Mouse (Mus musculus): ENCODE measurements around the gene Ppp1r12b. TPM values are rescaled to one million over a fixed set of nuclear protein-coding genes. Genes with fewer than 3 reads are reported as not detected.

Gene Ppp1r12b
- total RNA-seq, 2 experiments from 2014 or later = 183 to 217 TPM

- DNase-seq = peak; percentile 76
- intact Hi-C loops (cut with DNase I; ENCODE audit: low total_unique reads) = no loop called here
Observed at GRCm38 (mm10) chr1:134749889-134750288, 205.9 kb downstream of the Ppp1r12b start.

GRCm38 (mm10) chr1:134747236-134748174 lies 208.2 kb downstream of the Ppp1r12b start:
- DNase-seq = peak; percentile 55
- intact Hi-C loops (cut with DNase I; ENCODE audit: low total_unique reads) = no loop called here

GRCm38 (mm10) chr1:134745648-134746047 lies 210.1 kb downstream of the Ppp1r12b start:
- peak; percentile 39 for DNase-seq
- intact Hi-C loops (cut with DNase I; ENCODE audit: low total_unique reads) = no loop called here

GRCm38 (mm10) chr1:134741946-134742661 lies 213.6 kb downstream of the Ppp1r12b start:
- intact Hi-C loops (cut with DNase I; ENCODE audit: low total_unique reads) = loop anchor here (5.0 kb wide), 1 partner anchor 90 kb away; no protein-coding TSS in a partner anchor

GRCm38 (mm10) chr1:134741433-134741832 lies 214.3 kb downstream of the Ppp1r12b start:
- intact Hi-C loops (cut with DNase I; ENCODE audit: low total_unique reads) = loop anchor here (5.0 kb wide), 1 partner anchor 91 kb away; no protein-coding TSS in a partner anchor
- no peak for DNase-seq

More at GRCm38 (mm10) chr1:134741946-134742661, 213.6 kb downstream of the Ppp1r12b start:
- DNase-seq = no peak

- intact Hi-C loops (cut with DNase I; ENCODE audit: low total_unique reads) = no loop called here
- DNase-seq = no peak
Observed at GRCm38 (mm10) chr1:134737463-134737862, 218.3 kb downstream of the Ppp1r12b start.

GRCm38 (mm10) chr1:134733659-134734058 lies 222.1 kb downstream of the Ppp1r12b start:
- intact Hi-C loops (cut with DNase I; ENCODE audit: low total_unique reads) = no loop called here
- no peak for DNase-seq

GRCm38 (mm10) chr1:134727256-134727655 lies 228.5 kb downstream of the Ppp1r12b start:
- intact Hi-C loops (cut with DNase I; ENCODE audit: low total_unique reads) = loop anchor here (5.0 kb wide), 1 partner anchor 110 kb away; no protein-coding TSS in a partner anchor
- DNase-seq = no peak

- DNase-seq = no peak
- intact Hi-C loops (cut with DNase I; ENCODE audit: low total_unique reads) = loop anchor here (5.0 kb wide), 1 partner anchor 111 kb away; no protein-coding TSS in a partner anchor
Observed at GRCm38 (mm10) chr1:134726480-134726879, 229.3 kb downstream of the Ppp1r12b start.

- intact Hi-C loops (cut with DNase I; ENCODE audit: low total_unique reads) = loop anchor here (5.0 kb wide), 1 partner anchor 112 kb away; no protein-coding TSS in a partner anchor
- peak; percentile 62 for DNase-seq
Observed at GRCm38 (mm10) chr1:134725276-134725675, 230.5 kb downstream of the Ppp1r12b start.

GRCm38 (mm10) chr1:134722891-134723290 lies 232.9 kb downstream of the Ppp1r12b start:
- DNase-seq = no peak
- intact Hi-C loops (cut with DNase I; ENCODE audit: low total_unique reads) = no loop called here

- intact Hi-C loops (cut with DNase I; ENCODE audit: low total_unique reads) = no loop called here
- no peak for DNase-seq
Observed at GRCm38 (mm10) chr1:134721486-134721885, 234.3 kb downstream of the Ppp1r12b start.

GRCm38 (mm10) chr1:134719718-134720304 lies 235.9 kb downstream of the Ppp1r12b start:
- intact Hi-C loops (cut with DNase I; ENCODE audit: low total_unique reads) = no loop called here
- no peak for DNase-seq

GRCm38 (mm10) chr1:134715092-134715491 lies 240.7 kb downstream of the Ppp1r12b start:
- intact Hi-C loops (cut with DNase I; ENCODE audit: low total_unique reads) = no loop called here
- no peak for DNase-seq

GRCm38 (mm10) chr1:134714166-134714565 lies 241.6 kb downstream of the Ppp1r12b start:
- intact Hi-C loops (cut with DNase I; ENCODE audit: low total_unique reads) = no loop called here
- no peak for DNase-seq

- intact Hi-C loops (cut with DNase I; ENCODE audit: low total_unique reads) = no loop called here
- no peak for DNase-seq
Observed at GRCm38 (mm10) chr1:134713421-134713969, 242.2 kb downstream of the Ppp1r12b start.

- no peak for DNase-seq
- intact Hi-C loops (cut with DNase I; ENCODE audit: low total_unique reads) = no loop called here
Observed at GRCm38 (mm10) chr1:134712781-134713299, 242.9 kb downstream of the Ppp1r12b start.

GRCm38 (mm10) chr1:134711653-134712052 lies 244.1 kb downstream of the Ppp1r12b start:
- intact Hi-C loops (cut with DNase I; ENCODE audit: low total_unique reads) = no loop called here
- no peak for DNase-seq

- intact Hi-C loops (cut with DNase I; ENCODE audit: low total_unique reads) = no loop called here
Observed at GRCm38 (mm10) chr1:134711061-134711460, 244.7 kb downstream of the Ppp1r12b start.

More at GRCm38 (mm10) chr1:134711061-134711460, 244.7 kb downstream of the Ppp1r12b start:
- DNase-seq = no peak
